Mouse (Mus musculus) thymus, postnatal 36 days (tissue): Measurements from ENCODE around the gene Map1b.

ENCODE experiments used
- DNase-seq, 2 experiments: peaks; one replicate each; pipeline ENCODE4 v3.0.0; 2022; ENCODE audit warnings: mixed read lengths in 2 of 2

Map1b gene

DNA sequence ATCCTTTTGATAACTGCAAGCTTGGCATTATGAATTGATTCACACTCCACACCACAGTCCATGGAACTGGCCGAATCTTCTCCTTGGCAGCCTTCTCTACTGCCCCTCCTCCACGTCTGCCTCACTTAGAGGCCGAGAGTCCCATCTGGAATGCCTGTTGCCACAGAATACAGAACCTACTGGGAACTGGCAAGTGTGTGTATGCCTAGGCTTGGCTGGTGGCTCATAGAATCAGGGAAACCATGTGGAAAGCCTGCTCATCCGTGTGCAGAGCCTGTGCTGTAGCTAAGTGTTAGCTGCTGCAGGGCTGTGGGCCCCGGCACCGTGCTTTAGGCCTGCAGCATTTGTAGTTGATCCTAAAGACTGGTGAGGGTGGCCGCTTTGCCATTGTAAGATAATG is 119.1 kb downstream of the Map1b start:
- no peak for DNase-seq

DNA sequence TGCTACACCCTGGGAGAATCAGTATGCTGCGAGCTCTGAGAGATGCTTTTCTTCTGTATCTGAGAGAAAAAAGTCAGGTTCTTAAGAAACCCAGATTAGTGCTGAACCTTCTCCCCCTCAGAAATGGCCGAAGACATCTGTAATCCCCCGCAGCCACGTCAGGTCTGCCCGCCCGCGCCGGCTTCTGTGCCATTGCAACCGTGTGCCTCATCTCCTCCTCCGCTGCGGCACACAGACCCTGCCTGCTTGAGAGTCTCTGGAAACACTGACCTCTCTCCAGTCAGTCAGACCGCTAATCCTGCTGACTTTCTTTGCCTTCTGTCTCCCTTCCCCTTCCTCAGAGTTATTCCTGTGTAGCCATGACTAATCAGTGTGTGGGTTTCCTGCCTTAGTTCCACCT is 120.8 kb downstream of the Map1b start:
- DNase-seq, result no peak

DNA sequence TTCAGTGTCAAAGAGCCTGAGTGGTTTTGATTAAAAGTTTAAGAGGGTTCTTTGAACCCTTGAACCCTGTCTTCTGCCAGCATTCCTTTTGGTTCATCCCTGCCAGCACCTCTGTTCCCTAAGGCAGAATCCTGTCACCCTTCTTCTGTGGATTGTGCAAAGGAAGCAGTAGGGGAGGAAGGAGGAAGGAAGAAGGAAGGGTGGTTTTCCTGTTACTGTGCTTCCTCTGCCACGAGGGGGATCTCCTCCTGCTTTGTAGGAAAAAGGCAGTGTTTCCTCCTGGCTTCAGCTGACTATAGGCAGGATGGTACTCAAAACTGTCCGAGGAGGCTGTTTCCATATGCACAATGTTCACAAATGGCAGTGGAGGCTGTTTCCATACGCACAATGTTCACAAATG is 121.6 kb downstream of the Map1b start:
- no peak for DNase-seq

DNA sequence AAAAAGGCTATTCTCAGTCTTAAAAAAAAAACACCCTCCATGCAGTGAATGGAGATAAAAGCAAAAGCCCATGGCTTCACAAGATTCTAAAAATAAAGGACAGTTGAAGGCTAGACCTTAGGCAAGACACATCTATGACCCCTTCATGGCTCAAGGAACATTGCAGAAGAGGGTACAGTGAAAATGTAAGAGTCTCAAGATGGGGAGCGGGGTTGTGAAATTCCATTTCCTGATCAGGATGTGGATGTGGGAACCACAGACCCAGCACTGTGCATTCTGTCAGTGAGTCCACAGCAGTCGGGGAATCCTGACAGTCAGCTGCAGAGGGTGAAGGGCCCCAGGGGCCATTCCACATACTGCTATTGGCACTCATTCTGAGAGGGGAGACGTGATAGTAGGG is 123.2 kb downstream of the Map1b start:
- DNase-seq, result no peak

DNA sequence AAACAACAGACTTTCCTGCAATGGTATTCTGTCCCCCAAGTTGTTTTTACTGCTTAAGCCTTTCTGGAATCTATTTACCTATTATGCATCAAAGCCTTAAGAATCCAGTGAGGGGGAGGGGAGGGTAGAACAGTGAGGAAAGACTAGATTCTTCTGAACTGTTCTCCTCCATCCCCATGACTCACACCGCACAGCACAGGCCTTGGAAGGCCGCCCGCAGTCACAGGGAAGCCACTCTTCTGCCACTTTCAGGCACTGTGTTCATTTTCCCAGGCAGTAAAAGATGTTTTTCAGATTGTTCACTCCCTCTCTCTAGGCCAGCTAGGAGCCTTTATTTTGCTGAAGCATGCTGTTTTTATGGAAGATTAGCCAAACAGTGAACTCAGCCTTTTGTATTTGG is 124.9 kb downstream of the Map1b start:
- no peak for DNase-seq

DNA sequence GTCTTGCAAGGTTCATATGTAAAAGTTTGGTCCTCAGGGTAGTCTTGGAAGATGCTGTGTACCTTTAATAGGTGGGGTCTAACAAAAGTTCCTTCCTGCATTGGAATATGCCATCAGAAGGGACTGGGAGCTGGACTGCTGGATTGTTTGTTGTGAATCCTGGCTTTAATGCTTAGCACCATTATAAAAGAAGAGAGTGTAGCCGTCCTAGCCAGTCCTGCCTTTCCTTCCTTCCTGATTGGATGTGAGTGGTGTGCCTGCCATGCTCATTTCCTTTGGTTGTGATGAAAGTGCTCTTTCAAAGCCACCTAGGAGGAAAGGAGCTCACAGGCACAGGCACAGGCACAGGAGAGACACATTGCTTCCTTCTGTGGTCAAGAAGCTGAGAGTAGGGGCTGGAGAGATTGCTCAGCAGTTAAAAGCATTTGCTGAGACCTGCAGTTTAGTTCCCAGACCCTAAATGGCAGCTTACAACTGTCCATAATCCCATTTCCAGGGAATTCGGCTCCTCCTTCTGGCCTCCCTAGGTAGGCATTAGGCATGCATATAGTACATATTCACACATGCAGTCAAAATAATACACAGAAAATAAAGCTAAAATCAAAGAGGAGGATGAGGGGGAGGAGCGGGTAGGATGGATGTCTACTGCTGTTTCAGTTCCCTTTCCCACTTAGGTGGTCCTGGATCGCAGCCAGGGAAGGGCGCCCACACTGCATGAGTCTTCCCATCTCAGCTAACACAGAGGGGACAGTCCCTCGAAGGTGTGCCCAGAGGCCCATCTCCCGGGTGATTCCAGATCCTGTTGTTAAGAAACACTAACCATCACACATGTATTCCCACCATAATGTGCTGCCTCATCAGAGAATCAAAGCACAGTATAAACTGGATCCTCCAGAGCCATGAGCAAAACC is 128.2 kb downstream of the Map1b start:
- DNase-seq, result no peak

DNA sequence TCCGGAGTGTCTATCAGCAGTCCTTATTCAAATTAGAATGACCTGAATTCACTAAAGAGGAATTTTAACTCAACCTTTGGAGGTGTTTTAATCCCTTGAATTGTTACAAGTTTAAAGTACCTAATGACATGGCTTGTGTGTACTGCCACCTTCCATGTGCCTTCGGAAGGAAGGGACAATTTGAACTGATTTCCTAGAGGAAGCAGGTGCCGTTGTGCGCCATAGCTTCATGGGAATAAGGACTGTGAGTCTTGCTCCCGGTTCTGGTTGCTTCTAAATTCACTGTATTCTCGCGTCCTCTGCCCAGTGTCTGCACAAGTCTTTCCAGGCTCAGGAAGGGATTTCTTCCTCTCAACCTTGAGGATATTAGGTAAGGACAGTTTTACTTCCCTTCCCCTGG is 130.0 kb downstream of the Map1b start:
- no peak for DNase-seq

DNA sequence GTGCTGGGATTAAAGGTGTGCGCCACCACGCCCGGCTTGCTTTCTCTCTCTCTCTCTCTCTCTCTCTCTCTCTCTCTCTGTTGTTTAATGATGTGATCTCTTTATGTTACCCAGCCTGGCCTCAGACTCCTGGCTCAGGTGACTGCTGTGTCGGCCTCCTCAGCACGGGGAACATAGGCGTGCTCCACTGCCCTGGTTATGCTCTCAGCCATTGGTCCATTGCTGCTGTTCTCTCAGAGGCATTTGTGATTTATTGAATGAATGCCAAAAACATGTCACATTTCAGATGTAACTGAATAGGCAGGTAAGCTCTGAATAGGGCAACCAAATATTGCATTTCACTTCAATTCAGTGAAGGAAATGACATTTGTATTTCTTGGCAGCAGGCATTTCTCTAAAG is 130.4 kb downstream of the Map1b start:
- DNase-seq, result no peak

DNA sequence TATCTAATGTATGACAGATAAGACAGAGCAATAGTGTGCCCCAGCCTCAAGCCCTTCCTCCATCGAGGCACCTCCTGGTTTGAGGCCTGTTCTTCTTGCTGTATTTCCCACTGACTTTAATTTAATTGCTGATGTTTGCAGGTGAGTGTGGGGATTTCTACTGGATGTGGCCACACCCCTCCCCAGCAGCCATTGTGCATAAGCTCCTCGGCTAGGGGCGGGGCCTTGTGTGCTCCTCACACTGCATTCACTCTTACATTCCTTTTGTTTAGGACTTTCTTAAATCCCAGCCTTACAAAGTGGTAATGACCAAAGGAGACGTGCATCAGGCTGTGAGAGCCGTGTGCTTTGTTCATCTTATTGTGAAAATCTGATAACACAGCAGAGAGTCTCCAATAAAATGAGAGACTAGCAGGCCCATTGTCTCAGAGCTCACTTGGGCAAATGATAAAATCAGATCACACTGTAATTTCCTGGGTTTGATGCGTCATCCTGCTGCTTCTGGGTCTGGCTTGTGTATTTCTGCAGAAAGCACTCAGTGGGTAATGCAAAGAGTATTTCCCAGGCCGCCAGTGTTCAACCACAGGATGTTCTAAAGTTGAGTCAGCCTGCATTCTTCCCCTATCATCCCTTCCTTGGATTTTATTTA is 131.7 kb downstream of the Map1b start:
- no peak for DNase-seq

DNA sequence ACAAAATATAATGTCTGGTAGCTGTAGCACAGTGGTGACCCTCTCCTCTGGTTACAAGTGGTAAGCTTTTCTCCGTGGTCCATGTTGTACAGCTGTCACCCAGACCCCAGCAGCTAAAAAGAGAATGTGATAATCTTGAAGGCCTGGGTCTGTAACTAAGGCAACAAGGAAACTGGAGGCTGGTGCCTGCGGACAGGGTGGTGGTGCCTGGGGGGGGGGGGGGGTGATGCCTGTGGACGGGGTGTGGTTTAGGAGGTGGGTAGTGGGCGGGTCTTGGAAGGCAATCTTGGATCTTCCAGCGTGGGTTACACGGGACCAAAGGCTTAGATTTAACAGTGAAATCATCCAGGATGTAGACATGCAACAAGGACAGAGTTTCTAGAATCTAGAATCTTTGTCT is 134.0 kb downstream of the Map1b start:
- no peak for DNase-seq

DNA sequence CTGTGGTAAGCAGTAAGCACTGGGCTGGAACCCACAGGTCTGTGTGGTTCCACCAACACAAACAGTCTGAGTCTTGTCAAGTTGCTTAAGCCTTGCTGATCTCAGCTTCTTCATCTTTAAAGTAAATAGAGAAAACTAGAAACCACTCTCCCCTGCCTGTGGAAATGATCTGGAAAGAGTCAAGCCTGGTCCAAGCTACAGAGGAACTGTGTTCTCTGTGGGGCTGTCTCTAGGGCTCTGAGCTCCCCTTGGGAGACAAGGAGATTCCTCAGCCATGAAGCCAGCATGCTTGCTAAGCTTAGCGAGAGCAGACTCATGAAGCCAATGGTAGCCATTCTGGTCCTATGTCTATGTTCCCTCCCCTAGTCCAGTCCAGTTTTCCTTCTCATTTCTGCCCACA is 138.1 kb downstream of the Map1b start:
- no peak for DNase-seq

DNA sequence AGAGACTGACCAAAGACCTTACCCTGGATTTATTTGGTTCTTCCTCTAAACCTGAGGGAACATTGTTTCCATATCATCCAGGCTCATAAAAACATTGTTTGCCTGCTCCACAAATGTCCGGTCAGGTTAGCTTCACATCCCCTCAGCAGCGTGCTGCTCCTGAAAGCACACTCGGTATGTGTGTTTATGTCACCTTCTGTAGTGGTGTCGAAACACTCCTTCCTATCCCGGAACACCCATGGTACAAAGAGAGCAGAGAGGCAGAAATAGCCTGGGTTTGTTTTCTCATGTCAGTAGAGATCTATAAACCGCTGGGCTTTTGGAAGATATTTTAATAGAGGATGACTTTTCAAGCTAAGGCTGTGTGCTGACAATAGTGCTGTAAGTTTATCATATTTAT is 139.3 kb downstream of the Map1b start:
- no peak for DNase-seq

DNA sequence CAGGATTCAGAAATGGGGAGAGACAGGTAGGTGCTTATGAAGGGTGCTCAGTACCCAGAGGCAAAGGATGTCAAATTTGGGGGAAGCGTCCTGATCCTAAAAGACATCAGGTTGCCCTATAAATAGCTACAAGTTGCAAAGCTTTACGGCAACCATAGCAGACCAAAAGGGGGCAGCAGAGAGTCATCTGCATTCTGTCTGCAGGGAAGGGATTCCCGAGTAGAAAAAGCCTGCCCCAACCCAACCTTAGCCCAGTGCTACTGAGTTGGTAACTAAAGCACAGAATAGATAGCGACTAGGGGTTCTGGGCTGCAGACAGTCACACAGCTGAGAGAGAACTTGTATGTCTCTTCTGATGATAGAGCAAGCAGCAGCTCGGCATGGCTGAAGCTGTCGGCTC is 140.8 kb downstream of the Map1b start:
- peak; percentile 45 to 59 for DNase-seq

DNA sequence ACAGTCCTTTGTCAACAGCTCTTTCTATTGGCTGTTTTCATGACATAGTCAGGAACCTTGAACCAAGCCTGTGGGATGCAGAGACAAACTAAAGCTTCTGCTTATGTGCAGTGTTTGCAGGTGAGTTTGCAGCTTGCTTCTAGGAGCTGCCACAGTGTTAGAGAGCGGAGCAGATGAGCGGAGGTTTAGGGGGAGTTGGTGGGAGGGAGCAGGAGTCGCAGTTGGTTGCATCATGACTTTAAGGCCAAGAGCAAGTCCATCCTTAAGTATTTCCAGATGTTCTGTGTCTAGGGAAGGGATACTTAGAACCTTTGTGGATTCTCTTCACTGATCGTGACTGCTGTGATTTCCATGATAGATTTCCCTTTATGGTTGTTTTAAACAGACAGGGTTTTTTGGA is 142.1 kb downstream of the Map1b start:
- no peak for DNase-seq

DNA sequence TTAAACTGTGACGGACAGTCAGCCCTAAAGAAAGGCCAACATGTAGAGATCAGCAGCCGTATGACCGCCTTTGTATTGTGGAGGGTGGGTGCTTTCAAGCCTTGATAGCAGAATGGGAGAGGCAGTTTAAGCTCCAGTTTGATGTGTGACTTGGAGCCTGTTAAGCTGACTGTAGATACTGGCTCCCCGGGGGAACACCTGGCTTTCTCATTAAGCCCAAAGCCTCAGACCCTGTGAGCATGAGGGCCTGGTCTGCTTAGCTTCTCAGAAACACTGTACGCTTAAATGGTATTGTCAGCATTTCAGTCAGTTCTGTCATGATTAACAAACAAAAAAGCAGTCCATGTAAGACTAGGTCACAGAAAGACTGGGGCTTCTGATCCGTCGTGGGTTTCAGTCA is 142.7 kb downstream of the Map1b start:
- no peak for DNase-seq
